Mouse (Mus musculus) thymus, postnatal 25 days (tissue): ENCODE data around the gene Zkscan16.

Source experiments
- DNase-seq: peaks from one replicate; pipeline ENCODE4 v3.0.0; 2022

The Zkscan16 gene

GRCm38 (mm10) chr4:58943420-58944205 is at the start of gene Zkscan16:
TSS of gene Zkscan16 (plus strand) at chr4:58943628.
- peak; percentile 59 for DNase-seq

- DNase-seq: no peak
Observed at GRCm38 (mm10) chr4:58894399-58894798, 49.0 kb upstream of the Zkscan16 start.

- no peak for DNase-seq
Observed at GRCm38 (mm10) chr4:58897436-58897835, 46.0 kb upstream of the Zkscan16 start.

GRCm38 (mm10) chr4:58898318-58898717 is 45.1 kb upstream of the Zkscan16 start:
- DNase-seq: no peak

GRCm38 (mm10) chr4:58907453-58907852 is 36.0 kb upstream of the Zkscan16 start:
- no peak for DNase-seq

GRCm38 (mm10) chr4:58910175-58911068 is 33.0 kb upstream of the Zkscan16 start:
- no peak for DNase-seq

GRCm38 (mm10) chr4:58911069-58911830 is 32.2 kb upstream of the Zkscan16 start:
- peak; percentile 71 for DNase-seq

GRCm38 (mm10) chr4:58911831-58912628 is 31.4 kb upstream of the Zkscan16 start:
- DNase-seq: peak; percentile 72

GRCm38 (mm10) chr4:58912629-58913335 is 30.6 kb upstream of the Zkscan16 start, which contains the start of gene Ecpas:
TSS of gene Ecpas (minus strand) at chr4:58912749.
- peak; percentile 83 for DNase-seq

- DNase-seq: no peak
Observed at GRCm38 (mm10) chr4:58913336-58914026, 29.9 kb upstream of the Zkscan16 start.

GRCm38 (mm10) chr4:58915081-58915826 is 28.2 kb upstream of the Zkscan16 start:
- DNase-seq: no peak

GRCm38 (mm10) chr4:58923933-58924332 is 19.5 kb upstream of the Zkscan16 start:
- DNase-seq: no peak

GRCm38 (mm10) chr4:58925664-58926063 is 17.8 kb upstream of the Zkscan16 start:
- DNase-seq: no peak

GRCm38 (mm10) chr4:58926120-58926519 is 17.3 kb upstream of the Zkscan16 start:
- DNase-seq: no peak

- DNase-seq: peak; percentile 17
Observed at GRCm38 (mm10) chr4:58927661-58928060, 15.8 kb upstream of the Zkscan16 start.

GRCm38 (mm10) chr4:58932541-58932940 is 10.9 kb upstream of the Zkscan16 start:
- DNase-seq: no peak

- DNase-seq: no peak
Observed at GRCm38 (mm10) chr4:58934308-58934707, 9.1 kb upstream of the Zkscan16 start.

GRCm38 (mm10) chr4:58934746-58935476 is 8.5 kb upstream of the Zkscan16 start:
- peak; percentile 36 for DNase-seq

- DNase-seq: no peak
Observed at GRCm38 (mm10) chr4:58935846-58936245, 7.6 kb upstream of the Zkscan16 start.
